Mouse (Mus musculus): ENCODE results near the gene Glis3.

DNA sequence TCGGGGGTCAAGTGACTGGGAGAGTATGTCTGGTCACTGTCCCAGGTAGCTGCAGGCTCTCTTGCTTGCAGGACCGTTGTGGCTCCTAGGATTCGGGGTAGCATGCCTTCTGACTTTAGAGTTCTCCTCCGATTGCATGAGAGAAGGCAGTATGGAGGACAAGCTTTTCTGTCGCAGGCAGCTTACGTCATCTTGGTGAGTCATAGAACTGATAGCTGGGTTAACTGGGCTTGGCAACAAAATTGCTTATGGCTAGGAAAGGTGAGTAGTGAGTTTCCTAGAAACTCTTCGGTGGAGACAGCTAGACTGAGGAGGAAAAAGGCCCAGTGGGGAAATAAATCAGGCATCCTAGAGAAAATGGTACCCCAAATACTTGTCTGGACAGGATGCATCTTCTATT is 432.5 kb downstream of the Glis3 start:
- TF ChIP-seq ZC3H11A (IDR thresholded peaks at IDR 0.05; ENCODE audit: borderline replicate concordance, low read depth, low read length) (no peak), CHD2 (IDR thresholded peaks at IDR 0.05; ENCODE audit: low read depth, low read length) (no peak), ZNF384 (IDR thresholded peaks at IDR 0.05; ENCODE audit: low read depth, low read length) (no peak), HCFC1 (IDR thresholded peaks at IDR 0.05; ENCODE audit: borderline replicate concordance, insufficient read depth, low read length) (no peak), MAFK (IDR thresholded peaks at IDR 0.05; ENCODE audit: insufficient read depth, low read depth, low read length) (no peak)

Data from ES-E14 (cell line).